Mouse (Mus musculus) intestine, embryonic 16.5 days (tissue): ENCODE data around the gene Gpr35. TPM values are rescaled to one million over a fixed set of nuclear protein-coding genes. Genes with fewer than 3 reads are reported as not detected.

Experiments used
- ATAC-seq: fragments of 200-750 bp; cut with Nextera tagmentation; 2 replicates; pipeline ENCODE4 v1.8.0; 2017; ENCODE audit warnings: moderate TSS enrichment, moderate library complexity
- H3K27ac ChIP-seq: fragments of 300-500 bp; sonication (generic); 2 replicates; pipeline ENCODE4 v1.5.1; 2014; ENCODE audit warnings: mild to moderate bottlenecking, low read length
- H3K27me3 ChIP-seq: fragments of 300-500 bp; sonication (generic); replicated peaks from 2 replicates; pipeline ENCODE4 v1.6.1; 2014; ENCODE audit warnings: low read length, control low read depth, mixed read lengths; ENCODE audit not compliant: control insufficient read depth, insufficient read depth
- H3K36me3 ChIP-seq: fragments of 300-500 bp; sonication (generic); 2 replicates; pipeline ENCODE4 v1.6.1; 2014; ENCODE audit warnings: low read length, control low read depth; ENCODE audit not compliant: control insufficient read depth, insufficient read depth
- H3K4me1 ChIP-seq: fragments of 300-500 bp; sonication (generic); 2 replicates; pipeline ENCODE4 v1.6.1; 2014; ENCODE audit warnings: low read length, control low read depth, mixed read lengths; ENCODE audit not compliant: control insufficient read depth, insufficient read depth
- H3K4me2 ChIP-seq: fragments of 300-500 bp; sonication (generic); 2 replicates; pipeline ENCODE4 v1.6.1; 2014; ENCODE audit warnings: low read depth, low read length, control low read depth
- H3K4me3 ChIP-seq: fragments of 300-500 bp; sonication (generic); 2 replicates; pipeline ENCODE4 v1.5.1; 2014; ENCODE audit warnings: mild to moderate bottlenecking, low read length
- H3K9ac ChIP-seq: fragments of 300-500 bp; sonication (generic); 2 replicates; pipeline ENCODE4 v1.6.1; 2014; ENCODE audit warnings: low read depth, low read length
- H3K9me3 ChIP-seq: fragments of 300-500 bp; sonication (generic); 2 replicates; pipeline ENCODE4 v1.6.1; 2016; ENCODE audit warnings: low read length, control low read depth; ENCODE audit not compliant: control insufficient read depth
- WGBS: fragments of 180-500 bp; shearing (Covaris S2); extraction: QIAGEN DNeasy Blood & Tissue Kit; methylation state at CpG from one replicate; pipeline ENCODE4 v1.1.7; 2014; 5-methylcytosine and 5-hydroxymethylcytosine counted together
- polyA plus RNA-seq: library from polyadenylated mRNA; unstranded; fragments of >200 nt; fragmentation: Nextera tagmentation; extraction: Ambion mirVana; gene quantifications from 2 replicates; pipeline ENCODE4 v1.2.1, GENCODE M21; 2015

The Gpr35 gene
- polyA plus RNA-seq, 1 experiment from 2014 or later: 8.4 TPM

DNA sequence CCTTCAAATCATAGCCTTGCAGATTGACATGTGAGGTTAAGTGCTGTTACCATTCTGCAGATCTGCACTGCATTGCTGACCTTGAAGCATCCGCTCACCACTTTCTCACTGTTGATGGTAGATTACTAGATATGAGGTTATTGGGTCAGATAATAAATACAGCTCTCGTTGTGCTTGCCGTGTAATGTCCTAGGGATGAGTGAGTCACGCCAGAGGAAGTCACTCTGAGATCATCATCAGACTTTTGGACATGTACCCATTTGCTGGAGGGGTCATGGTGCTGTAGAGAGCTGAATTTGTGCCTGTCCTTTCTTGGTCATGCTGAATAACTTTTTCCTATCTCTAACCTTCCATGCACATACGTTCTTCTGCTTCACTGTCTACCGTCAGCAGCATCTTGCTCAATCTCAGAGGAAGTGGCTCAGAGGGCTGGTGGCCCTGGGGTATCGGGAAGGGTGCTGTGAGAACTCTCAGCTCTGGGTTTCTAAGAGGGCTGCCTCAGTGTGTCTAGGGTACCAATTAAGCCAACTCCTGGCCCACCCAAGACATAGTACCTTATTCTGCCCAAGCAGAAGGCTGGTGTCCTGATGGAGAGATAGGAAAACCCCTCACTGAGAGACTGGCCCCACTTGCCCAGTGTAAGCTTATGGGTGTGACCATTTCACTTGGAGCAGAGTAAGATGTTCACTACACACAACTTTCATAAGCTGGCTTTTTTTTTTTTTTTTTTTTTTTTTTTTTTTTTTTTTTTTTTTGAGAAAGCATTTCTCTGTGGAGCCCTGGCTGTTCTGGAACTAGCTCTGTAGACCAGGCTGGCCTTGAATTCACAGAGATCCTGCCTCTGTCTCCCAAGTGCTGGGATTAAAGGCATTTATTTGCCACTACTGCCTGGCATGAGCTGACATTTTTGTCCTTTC is 21.5 kb downstream of the Gpr35 start:
- no peak for ATAC-seq
- Histone ChIP-seq H3K9ac (no peak overlapping the region), H3K27me3 (no peaks in the 10 kb centered on the region), H3K4me1 (peaks cover 3% of the 10 kb centered on the region; the same call in 1 of the 2 replicates), H3K4me3 (no peak overlapping the region), H3K27ac (no peak overlapping the region), H3K4me2 (no peak overlapping the region), H3K9me3 (no peaks in the 10 kb centered on the region), H3K36me3 (peaks cover 2% of the 10 kb centered on the region; the same call in 1 of the 2 replicates)
- WGBS: 82% methylated on average over 7 of the region's 7 CpGs

DNA sequence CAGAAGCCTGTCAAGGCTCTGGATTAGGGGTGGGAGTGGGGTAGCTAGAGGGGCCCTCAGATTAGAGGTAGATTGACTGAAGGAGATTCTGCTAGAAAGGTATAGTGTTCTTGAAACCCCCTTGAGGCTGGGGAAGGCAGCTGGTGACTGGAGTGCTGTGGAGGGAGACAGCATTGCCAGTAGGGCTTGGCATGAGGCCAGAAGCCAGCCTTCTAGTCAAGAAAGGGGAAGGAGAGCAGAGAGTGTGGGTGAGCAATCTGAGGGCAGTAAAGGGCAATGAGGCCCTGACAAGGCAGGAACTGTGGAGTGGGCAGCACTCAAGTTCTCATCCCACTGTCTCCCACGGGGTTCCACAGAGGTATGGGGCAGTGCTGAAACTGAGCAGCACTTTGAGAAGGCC is 22.2 kb downstream of the Gpr35 start:
- Histone ChIP-seq H3K36me3 (peaks cover 2% of the 10 kb centered on the region; the same call in 1 of the 2 replicates), H3K4me1 (peaks cover 3% of the 10 kb centered on the region; the same call in 1 of the 2 replicates), H3K9me3 (no peaks in the 10 kb centered on the region), H3K27ac (no peak overlapping the region), H3K9ac (no peak overlapping the region), H3K4me2 (no peak overlapping the region), H3K27me3 (no peaks in the 10 kb centered on the region), H3K4me3 (no peak overlapping the region)
- ATAC-seq: no peak; the same call in 1 of the 2 replicates
- WGBS: 53% methylated on average over 1 of the region's 1 CpGs

DNA sequence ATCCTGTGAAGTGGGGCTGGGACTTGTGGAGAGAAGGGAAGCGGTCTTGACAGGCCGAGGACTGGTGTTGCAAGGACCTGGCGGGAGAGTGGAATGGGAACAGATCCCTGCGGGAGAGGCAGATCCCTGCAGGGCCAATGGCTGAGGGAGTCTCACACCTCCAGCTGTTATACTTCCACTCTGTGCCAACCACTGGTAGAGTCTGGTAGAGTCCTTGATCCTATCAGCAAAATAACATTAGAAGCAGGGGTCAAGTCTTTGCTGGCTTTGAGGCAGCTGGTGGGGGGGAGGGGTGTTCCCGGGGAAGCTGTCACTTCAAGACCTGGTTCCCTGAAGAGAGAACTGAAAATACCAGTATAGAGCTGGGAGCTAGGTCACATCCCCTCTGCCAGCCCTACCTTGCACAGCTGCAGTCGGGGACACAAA is 25.5 kb downstream of the Gpr35 start:
- ATAC-seq: peak; percentile 54
- H3K27ac ChIP-seq: no peak overlapping the region
- no peaks in the 10 kb centered on the region for H3K9me3 ChIP-seq
- H3K4me2 ChIP-seq: no peak overlapping the region
- H3K9ac ChIP-seq: no peak overlapping the region
- peaks cover 2% of the 10 kb centered on the region; the same call in 1 of the 2 replicates for H3K36me3 ChIP-seq
- 46% methylated on average over 6 of the region's 6 CpGs for WGBS
- peaks cover 6% of the 10 kb centered on the region for H3K4me1 ChIP-seq
- H3K27me3 ChIP-seq: no peaks in the 10 kb centered on the region
- no peak overlapping the region for H3K4me3 ChIP-seq

DNA sequence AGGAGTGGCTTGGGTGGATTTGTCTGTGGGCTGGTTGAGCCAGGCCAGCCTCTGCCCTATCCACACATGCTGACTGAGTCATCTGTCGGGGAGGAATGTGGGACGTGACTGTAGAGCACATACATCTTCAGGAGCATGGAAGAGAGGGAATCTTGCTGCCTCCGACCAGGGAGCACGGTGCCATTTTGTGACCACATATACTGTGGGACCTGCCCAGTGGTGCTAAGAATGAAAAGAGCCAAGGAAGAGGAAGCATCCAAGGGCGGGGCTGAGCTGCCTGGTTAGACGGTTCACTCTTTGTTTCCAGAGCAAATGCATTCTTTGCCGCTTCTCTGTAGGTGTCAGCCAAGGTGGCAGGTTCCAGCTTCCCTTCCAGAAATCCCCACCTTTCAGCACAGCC is 28.0 kb downstream of the Gpr35 start:
- no peak for ATAC-seq
- no peaks in the 10 kb centered on the region for H3K9me3 ChIP-seq
- 34% methylated on average over 7 of the region's 7 CpGs for WGBS
- H3K4me1 ChIP-seq: peaks cover 3% of the 10 kb centered on the region
- H3K4me3 ChIP-seq: no peak overlapping the region
- H3K4me2 ChIP-seq: no peak overlapping the region
- 0 out of 2 replicates have a peak, but pooled peaks cover 2% of the 10 kb centered on the region for H3K36me3 ChIP-seq
- H3K27me3 ChIP-seq: no peaks in the 10 kb centered on the region
- no peak overlapping the region for H3K9ac ChIP-seq
- no peak overlapping the region for H3K27ac ChIP-seq

DNA sequence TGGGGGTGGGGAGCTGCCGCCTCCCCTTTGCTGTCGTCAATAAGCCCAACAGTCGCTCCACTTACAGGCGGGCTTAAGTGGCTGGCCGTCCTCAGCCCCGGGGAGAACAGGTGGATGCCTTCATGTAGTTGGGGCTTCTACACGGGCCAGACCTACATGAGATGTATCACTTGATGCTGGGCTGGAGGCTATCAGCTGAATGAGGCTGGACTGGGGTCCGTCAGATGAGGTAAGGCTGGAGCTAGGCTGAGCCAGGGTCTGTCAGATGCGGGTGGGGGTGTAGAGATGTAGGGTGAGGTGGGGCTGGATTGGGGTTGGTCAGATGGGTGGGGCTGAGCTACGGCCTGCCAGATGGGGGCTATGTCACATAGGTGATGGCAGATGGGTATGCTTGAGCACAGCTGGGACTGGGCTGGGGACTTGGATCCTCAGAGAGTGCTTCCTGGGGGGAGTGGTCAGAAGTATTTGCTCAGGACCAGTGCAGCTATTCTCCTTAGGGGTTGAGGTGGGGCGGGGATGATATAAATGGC is 28.5 kb downstream of the Gpr35 start:
- Histone ChIP-seq H3K9me3 (no peaks in the 10 kb centered on the region), H3K4me2 (no peak overlapping the region), H3K27ac (no peak overlapping the region), H3K4me1 (peaks cover 3% of the 10 kb centered on the region), H3K36me3 (0 out of 2 replicates have a peak, but pooled peaks cover 2% of the 10 kb centered on the region), H3K27me3 (no peaks in the 10 kb centered on the region), H3K4me3 (no peak overlapping the region), H3K9ac (no peak overlapping the region)
- WGBS: 30% methylated on average over 11 of the region's 11 CpGs
- ATAC-seq: peak; percentile 25

DNA sequence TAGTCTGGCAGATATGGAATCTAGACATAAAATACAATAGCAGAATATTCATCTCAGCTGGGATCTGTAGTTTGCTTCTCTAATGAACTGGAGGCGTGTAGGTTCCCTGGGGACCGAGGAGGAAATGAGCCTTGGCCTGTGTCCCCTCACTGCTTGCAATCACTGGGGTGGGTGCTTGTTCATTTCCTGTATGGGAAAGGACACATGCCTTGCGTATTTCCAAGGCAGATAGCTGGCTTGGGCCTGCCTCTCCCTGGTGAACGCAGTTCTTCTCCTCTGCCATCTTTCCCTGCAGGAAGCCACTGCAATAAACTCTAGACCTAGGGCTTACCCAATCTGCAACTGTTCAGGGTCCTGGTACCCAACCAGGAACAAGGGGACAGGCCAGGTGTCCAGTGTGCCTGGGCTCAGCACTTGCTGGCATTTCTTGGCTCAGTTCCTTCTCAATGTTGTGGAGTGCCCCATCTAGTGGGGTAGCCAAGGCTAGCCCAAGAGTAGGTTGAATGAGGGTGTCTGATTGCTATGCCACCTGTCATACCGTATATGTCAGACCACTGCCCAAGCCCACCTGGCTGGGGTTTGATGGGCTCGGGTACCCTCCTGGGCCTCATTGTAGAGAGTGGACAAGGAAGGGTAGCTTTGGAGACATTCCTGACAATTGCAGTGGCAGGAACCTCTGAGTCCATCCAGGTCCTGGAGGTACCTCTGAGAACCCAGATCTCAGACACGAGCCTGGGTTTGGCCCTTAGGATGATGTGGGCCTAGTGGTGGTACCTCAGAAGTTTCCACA is 30.6 kb downstream of the Gpr35 start:
- no peak for ATAC-seq
- Histone ChIP-seq H3K9ac (no peak overlapping the region), H3K27me3 (no peaks in the 10 kb centered on the region), H3K4me2 (no peak overlapping the region), H3K27ac (no peak overlapping the region), H3K4me3 (no peak overlapping the region), H3K4me1 (peaks cover 3% of the 10 kb centered on the region), H3K36me3 (0 out of 2 replicates have a peak, but pooled peaks cover 2% of the 10 kb centered on the region), H3K9me3 (no peaks in the 10 kb centered on the region)
- 82% methylated on average over 7 of the region's 7 CpGs for WGBS

DNA sequence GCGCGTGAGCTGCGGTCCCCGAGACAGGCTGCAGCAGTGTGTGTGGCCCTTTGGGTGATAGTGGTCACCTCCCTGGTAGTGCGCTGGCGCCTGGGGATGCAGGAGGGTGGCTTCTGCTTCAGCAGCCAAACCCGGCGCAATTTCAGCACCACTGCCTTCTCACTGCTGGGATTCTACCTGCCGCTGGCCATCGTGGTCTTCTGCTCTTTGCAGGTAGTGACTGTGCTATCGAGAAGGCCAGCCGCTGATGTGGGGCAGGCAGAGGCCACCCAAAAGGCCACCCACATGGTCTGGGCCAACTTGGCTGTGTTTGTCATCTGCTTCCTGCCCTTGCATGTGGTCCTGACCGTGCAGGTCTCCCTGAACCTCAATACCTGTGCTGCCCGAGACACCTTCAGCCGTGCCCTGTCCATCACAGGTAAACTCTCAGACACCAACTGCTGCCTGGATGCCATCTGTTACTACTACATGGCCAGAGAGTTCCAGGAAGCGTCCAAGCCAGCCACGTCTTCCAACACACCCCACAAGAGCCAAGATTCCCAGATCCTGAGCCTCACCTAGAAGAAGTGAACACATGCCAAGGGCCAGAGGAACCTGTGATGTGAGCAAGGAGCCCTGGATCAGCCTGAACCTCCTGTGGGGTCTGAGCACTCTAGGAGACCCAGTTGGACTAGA is 32.4 kb downstream of the Gpr35 start:
- Histone ChIP-seq H3K36me3 (0 out of 2 replicates have a peak, but pooled peaks cover 2% of the 10 kb centered on the region), H3K4me3 (no peak overlapping the region), H3K27me3 (no peaks in the 10 kb centered on the region), H3K9me3 (no peaks in the 10 kb centered on the region), H3K4me1 (peaks cover 3% of the 10 kb centered on the region), H3K9ac (no peak overlapping the region), H3K27ac (no peak overlapping the region), H3K4me2 (no peak overlapping the region)
- WGBS: 90% methylated on average over 17 of the region's 17 CpGs
- no peak for ATAC-seq

DNA sequence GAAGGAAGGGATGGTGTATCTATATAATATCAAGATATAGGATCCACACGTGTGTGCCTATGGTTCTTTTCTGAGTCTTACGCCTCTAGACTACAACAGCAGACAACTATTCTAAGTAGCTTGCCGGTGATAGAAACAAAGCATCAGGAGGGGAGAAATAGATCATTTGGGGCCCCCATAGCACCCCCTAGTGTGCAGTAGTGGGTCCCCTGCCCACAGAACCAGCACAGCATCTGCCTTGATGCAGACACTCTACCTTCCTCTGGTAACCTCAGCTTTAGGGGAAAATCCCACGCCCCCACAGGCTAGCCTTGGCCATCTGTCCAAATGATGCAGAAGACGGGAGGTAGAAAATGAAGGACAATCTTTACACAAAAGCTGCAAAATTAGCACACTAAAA is 34.3 kb downstream of the Gpr35 start:
- ATAC-seq: no peak
- WGBS: 87% methylated on average over 5 of the region's 5 CpGs
- 0 out of 2 replicates have a peak, but pooled peaks cover 2% of the 10 kb centered on the region for H3K36me3 ChIP-seq
- H3K27me3 ChIP-seq: no peaks in the 10 kb centered on the region
- no peak overlapping the region for H3K9ac ChIP-seq
- H3K4me2 ChIP-seq: no peak overlapping the region
- no peaks in the 10 kb centered on the region for H3K4me1 ChIP-seq
- no peak overlapping the region for H3K27ac ChIP-seq
- no peaks in the 10 kb centered on the region for H3K9me3 ChIP-seq
- H3K4me3 ChIP-seq: no peak overlapping the region
